Mouse (Mus musculus) inflammation-experienced regulatory T-cells, adult 6 months (primary cell): ENCODE measurements around the gene Ryr3. TPM values are rescaled to one million over a fixed set of nuclear protein-coding genes. Genes with fewer than 3 reads are reported as not detected.

ENCODE experiments used
- ATAC-seq: one replicate; pipeline ENCODE4 v1.8.0; 2017
- polyA plus RNA-seq, 3 experiments: library from polyadenylated mRNA; unstranded; fragments of 100-300 nt; shearing (Covaris generic); gene quantifications; one replicate each; pipeline ENCODE4 v1.2.1; 2017

Ryr3 gene
- polyA plus RNA-seq, 3 experiments from 2014 or later = 1.5 to 2.4 (median 2.2) TPM

- peak; percentile 65 for ATAC-seq
These were observed 442.1 kb downstream of the Ryr3 start for GRCm38 (mm10) chr2:112774762-112775161.

- peak; percentile 34 for ATAC-seq
These were observed 449.2 kb downstream of the Ryr3 start for GRCm38 (mm10) chr2:112767665-112768064.

GRCm38 (mm10) chr2:112765046-112765445 is 451.9 kb downstream of the Ryr3 start:
- ATAC-seq = peak; percentile 74

DNA sequence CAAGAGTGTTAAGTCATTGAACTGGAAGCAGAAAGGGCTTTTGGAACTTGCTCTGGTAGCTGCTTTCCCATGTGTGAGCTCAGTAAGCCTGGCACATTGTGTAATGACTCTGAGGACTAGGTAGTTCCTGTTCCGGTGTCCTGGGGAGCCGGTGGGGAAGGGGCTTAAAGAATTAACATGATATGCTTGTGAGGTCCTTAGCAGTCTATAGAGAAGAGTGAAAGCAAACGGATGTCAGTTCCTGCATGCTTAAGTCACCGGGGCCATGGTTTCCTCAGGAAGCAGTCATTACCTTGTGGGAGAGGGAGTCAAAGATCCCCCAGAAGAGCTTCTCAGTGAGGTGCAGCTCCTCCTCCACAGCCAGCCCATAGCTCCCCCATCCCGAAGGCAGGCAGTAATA is 452.6 kb downstream of the Ryr3 start:
- ATAC-seq = no peak

GRCm38 (mm10) chr2:112762006-112762405 is 454.9 kb downstream of the Ryr3 start:
- no peak for ATAC-seq

DNA sequence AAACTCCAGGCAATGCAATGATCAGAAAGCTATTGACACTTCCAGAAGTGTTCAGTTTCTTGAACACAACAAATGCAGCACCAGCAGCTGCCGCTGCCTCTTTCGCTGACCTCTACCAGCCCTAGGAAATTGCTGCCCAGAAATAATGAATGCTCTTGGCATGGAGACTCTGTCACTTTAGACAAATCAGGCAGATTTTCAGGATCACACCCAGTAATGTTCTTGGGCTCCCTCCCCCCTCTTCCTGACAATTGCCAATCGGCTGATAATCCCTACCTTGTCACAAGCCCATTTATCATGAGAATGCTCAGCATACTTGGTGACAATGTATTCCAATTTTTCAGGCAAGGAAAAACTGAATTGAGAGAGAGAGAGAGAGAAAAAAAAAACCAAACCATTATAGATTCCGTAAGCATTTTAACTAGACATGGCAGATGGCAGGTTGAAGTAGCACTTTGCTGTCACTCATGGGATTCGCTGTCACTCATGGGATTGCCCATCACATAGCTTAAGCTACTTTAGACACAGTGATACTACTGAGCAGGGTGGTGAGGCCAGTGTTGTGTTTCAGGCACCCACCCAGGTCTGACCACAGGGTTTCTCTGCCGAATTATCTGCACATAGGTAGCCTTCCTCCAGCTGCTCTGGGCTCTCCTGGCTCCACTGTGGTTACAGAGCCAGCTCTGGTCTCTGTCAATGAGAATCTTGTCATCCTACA is 455.5 kb downstream of the Ryr3 start:
- ATAC-seq = no peak

- no peak for ATAC-seq
These were observed 456.2 kb downstream of the Ryr3 start for GRCm38 (mm10) chr2:112760692-112761091.

DNA sequence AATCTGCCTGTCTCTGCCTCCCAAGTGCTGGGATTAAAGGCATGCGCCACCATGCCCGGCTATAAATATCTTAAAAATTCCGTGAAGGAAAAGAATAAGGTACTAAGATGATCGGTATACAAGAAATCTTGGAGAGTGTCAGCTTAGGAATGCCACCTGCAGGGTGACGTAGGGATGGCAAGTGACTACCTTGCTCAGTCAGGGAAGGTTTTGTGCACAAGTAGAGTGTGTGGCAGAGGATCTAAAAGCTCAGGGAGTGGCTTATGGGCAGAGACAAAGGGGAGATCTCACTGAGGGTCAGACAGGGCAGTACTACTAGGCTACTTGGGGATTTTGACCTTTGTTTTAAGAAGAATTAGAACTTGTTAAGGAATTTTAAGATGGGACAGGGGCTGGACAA is 457.2 kb downstream of the Ryr3 start:
- peak; percentile 70 for ATAC-seq

- ATAC-seq = no peak
These were observed 458.2 kb downstream of the Ryr3 start for GRCm38 (mm10) chr2:112758732-112759131.

DNA sequence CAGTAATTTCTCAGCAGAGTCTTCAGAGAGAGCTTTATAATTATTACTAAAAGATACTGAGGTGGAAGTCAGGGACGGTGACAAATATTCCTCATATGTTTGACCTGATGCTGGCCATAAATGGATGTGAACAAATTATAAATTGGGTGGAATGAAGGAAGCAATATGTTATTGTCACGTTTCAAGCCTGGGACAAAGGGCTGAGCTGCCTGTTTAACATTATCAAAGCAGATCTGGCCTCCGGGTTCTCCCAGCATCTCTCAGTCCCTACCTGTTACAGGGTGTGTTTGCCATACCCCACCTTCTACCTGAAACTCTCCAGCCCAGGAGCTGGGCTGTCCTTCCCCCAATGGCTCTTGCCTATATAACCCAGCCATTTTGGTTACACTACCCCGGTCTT is 463.6 kb downstream of the Ryr3 start:
- no peak for ATAC-seq

- ATAC-seq = no peak
These were observed 465.5 kb downstream of the Ryr3 start for GRCm38 (mm10) chr2:112751416-112751815.

- no peak for ATAC-seq
These were observed 468.4 kb downstream of the Ryr3 start for GRCm38 (mm10) chr2:112748532-112748931.

DNA sequence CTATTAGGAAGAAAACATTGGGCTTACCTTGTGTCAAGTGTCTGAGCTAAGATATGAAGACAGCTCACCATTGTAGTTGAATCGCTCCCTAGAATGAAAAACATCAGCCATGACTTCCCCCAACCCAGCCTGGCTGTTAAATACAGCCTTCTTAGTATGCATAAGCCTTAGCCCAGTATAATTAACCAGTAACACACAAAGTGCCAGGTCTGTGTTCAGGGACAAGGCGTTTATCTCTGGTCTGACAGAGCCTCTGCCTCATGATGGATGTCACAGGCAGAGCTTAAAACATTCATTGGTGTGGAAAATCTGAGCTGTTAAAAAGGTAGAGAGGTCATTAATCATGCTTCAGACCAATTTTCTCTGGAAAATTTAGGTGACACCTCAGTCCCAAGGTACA is 484.0 kb downstream of the Ryr3 start:
- ATAC-seq = no peak

DNA sequence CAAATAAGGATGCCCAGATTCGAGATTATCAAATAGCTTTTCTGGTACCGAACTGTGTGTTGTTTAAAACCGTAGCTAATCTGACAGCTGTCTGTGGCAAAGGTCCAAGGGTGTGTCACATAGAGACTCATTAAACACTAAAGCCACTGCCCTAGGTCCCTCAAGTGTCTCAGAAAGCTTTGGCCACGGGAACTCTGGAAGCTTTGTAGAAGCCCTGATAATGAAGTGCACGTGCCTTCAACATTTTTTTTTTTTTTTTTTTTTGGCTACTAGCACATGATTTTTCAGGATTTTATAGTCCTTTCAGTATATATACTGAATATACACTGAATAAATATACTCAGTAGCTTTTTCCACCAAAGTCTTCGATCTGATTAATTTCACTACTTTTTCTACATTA is 489.1 kb downstream of the Ryr3 start:
- no peak for ATAC-seq

DNA sequence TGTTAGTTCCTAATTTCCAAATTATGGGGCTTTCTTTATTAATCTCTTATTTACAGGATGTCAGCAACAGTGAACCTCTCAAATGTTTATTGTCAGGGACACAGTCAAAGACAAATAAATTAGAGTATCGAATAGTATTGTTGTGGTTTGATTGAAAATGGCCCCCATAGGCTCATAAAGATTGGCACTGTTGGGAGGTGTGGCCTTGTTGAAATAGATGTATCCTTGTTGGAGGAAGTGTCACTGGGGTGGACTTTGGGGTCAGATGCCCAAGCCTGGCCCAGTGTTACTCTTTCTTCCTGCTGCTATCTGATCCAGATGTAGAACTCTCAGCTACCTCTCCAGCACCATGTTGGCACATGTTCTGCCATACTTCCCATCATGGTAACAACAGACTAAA is 495.7 kb downstream of the Ryr3 start:
- ATAC-seq = no peak

- ATAC-seq = no peak
These were observed 496.2 kb downstream of the Ryr3 start for GRCm38 (mm10) chr2:112720715-112721114.

- peak; percentile 100 for ATAC-seq
These were observed 502.2 kb downstream of the Ryr3 start for GRCm38 (mm10) chr2:112714648-112715047.

GRCm38 (mm10) chr2:112681817-112682216 is 535.1 kb downstream of the Ryr3 start:
- ATAC-seq = peak; percentile 21

GRCm38 (mm10) chr2:112677246-112677645 is 539.6 kb downstream of the Ryr3 start:
- ATAC-seq = no peak

DNA sequence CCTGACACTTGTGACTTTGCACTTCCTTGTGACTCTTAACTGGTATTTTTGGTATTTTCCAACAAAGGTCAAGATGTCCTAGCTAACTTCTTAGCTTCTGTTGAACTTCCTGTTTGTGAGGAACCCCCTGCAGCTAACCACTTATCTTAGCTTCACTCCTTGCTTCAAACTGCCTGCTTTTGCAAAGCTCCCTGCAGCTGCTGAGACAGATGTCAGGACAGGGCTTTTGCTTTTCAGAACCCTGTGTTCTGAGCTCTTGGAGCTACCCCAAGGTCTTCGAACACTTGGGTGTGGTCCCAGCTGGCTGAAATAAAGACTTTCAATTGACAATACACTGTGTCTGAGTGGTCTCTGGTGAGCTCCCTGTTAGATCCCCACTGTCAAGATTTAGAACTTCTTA is 540.2 kb downstream of the Ryr3 start:
- ATAC-seq = peak; percentile 39

GRCm38 (mm10) chr2:112676175-112676574 is 540.7 kb downstream of the Ryr3 start:
- no peak for ATAC-seq

DNA sequence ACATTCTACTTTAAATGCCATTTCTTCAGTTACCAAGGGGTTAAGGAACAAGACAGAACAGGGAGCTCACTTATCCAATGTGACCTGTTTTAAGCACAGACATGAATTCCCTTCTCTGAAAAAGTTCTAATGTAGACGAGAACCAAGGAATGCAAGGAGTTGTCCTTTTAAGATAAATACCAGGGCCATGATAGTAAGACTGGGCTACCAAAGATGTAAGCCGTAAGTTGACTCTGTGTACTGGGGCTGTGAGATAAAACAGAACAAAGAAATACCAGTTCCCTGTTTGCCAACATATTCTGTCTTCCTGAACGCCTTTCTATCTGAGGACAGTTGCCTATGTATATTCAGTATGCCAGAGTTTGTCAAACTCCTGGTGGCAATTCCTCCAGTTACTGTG is 547.4 kb downstream of the Ryr3 start:
- ATAC-seq = no peak

- peak; percentile 52 for ATAC-seq
These were observed 560.8 kb downstream of the Ryr3 start for GRCm38 (mm10) chr2:112656131-112656530.

DNA sequence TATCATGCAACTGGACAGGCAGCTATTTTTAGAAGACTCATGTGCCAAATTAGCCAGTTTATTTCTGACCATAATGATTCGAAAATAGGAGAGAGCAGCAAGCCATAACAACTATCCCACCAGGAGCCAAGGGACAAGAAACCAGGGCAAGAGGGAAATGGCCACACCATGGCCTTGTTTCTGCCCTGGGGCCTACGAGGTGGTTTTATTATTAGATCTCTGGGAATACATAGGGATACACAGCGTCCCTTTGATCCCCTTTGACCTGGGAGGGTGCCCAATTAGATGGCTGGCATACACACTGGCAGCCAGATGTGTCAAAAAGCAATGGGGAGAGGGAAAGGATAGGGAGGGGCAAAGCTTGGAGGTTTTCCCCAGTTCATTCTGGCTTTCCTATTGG is 563.1 kb downstream of the Ryr3 start:
- no peak for ATAC-seq

DNA sequence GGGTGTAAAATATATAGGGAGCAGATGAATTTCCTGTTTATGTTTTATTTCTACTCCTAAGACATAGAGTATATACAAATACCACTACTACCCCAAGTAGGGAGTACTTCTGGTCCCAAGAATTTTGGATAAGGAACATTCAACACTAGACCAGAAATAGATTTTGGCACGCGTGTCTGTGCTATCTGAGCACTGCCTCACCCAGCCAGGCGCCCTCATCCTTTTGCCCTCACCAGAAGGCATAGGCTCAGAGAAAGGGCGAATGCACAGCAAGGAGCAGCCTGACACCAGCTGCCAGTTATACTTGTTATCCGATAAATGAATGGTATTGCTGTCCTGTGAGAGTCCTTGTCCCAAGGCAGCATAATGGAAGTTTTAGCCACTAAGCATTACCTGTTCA is 579.7 kb downstream of the Ryr3 start:
- no peak for ATAC-seq
